Mouse (Mus musculus) intestine, postnatal 0 days (tissue): ENCODE results near the gene Aloxe3. TPM values are rescaled to one million over a fixed set of nuclear protein-coding genes. Genes with fewer than 3 reads are reported as not detected.

Experiments
- ATAC-seq: fragments of 200-750 bp; cut with Nextera tagmentation; 2 replicates; pipeline ENCODE4 v1.8.0; 2017; ENCODE audit warnings: mild to moderate bottlenecking, moderate TSS enrichment, moderate library complexity
- H3K27ac ChIP-seq: fragments of 300-500 bp; sonication (generic); 2 replicates; pipeline ENCODE4 v1.5.1; 2014; ENCODE audit warnings: mild to moderate bottlenecking, low read depth, low read length, moderate library complexity
- H3K27me3 ChIP-seq: fragments of 300-500 bp; sonication (generic); replicated peaks from 2 replicates; pipeline ENCODE4 v1.6.1; 2014; ENCODE audit warnings: low read length, mixed read lengths; ENCODE audit not compliant: control insufficient read depth, insufficient read depth
- H3K36me3 ChIP-seq: fragments of 300-500 bp; sonication (generic); 2 replicates; pipeline ENCODE4 v1.6.1; 2014; ENCODE audit warnings: mild to moderate bottlenecking, moderate library complexity; ENCODE audit not compliant: control insufficient read depth, insufficient read depth
- H3K4me1 ChIP-seq: fragments of 300-500 bp; sonication (generic); replicated peaks from 2 replicates; pipeline ENCODE4 v1.6.1; 2014; ENCODE audit warnings: antibody characterized with exemption, low read length, mixed read lengths; ENCODE audit not compliant: control insufficient read depth, insufficient read depth
- H3K4me2 ChIP-seq: fragments of 300-500 bp; sonication (generic); replicated peaks from 2 replicates; pipeline ENCODE4 v1.6.1; 2014; ENCODE audit warnings: low read depth, mild to moderate bottlenecking, moderate library complexity
- H3K4me3 ChIP-seq: fragments of 300-500 bp; sonication (generic); 2 replicates; pipeline ENCODE4 v1.5.1; 2014; ENCODE audit warnings: low read depth, low read length
- H3K9ac ChIP-seq: fragments of 300-500 bp; sonication (generic); 2 replicates; pipeline ENCODE4 v1.6.1; 2014; ENCODE audit warnings: mild to moderate bottlenecking, low read depth, low read length
- H3K9me3 ChIP-seq: fragments of 300-500 bp; sonication (generic); 2 replicates; pipeline ENCODE4 v1.6.1; 2016; ENCODE audit warnings: mixed run types; ENCODE audit not compliant: control insufficient read depth
- CTCF ChIP-seq: sonication (generic); IDR thresholded peaks from 2 replicates; pipeline ENCODE4 v1.5.1; 2016; ENCODE audit warnings: low read depth, mild to moderate bottlenecking, control low read depth, antibody characterized with exemption, moderate library complexity
- WGBS: fragments of 180-500 bp; shearing (Covaris S2); extraction: QIAGEN DNeasy Blood & Tissue Kit; methylation state at CpG from one replicate; pipeline ENCODE4 v1.1.7; 2014; 5-methylcytosine and 5-hydroxymethylcytosine counted together
- polyA plus RNA-seq: library from polyadenylated mRNA; unstranded; fragments of >200 nt; fragmentation: Nextera tagmentation; extraction: Ambion mirVana; gene quantifications from 2 replicates; pipeline ENCODE4 v1.2.1, GENCODE M21; 2015

Gene Aloxe3
- polyA plus RNA-seq, 1 experiment from 2014 or later: 0.82 TPM

GRCm38 (mm10) chr11:69080855-69081222 is 44.9 kb upstream of the Aloxe3 start:
- no peaks in the 10 kb centered on the region for H3K9me3 ChIP-seq
- no peaks in the 10 kb centered on the region for H3K4me1 ChIP-seq
- TF ChIP-seq CTCF: no peak
- H3K4me2 ChIP-seq: no peak overlapping the region
- 89% methylated on average over 8 of the region's 8 CpGs for WGBS
- no peak overlapping the region for H3K9ac ChIP-seq
- no peak for ATAC-seq
- H3K27me3 ChIP-seq: no peaks in the 10 kb centered on the region
- peak overlapping the region; percentile 78; the same call in 1 of the 2 replicates for H3K27ac ChIP-seq
- no peak overlapping the region for H3K4me3 ChIP-seq
- H3K36me3 ChIP-seq: no peaks in the 10 kb centered on the region

DNA sequence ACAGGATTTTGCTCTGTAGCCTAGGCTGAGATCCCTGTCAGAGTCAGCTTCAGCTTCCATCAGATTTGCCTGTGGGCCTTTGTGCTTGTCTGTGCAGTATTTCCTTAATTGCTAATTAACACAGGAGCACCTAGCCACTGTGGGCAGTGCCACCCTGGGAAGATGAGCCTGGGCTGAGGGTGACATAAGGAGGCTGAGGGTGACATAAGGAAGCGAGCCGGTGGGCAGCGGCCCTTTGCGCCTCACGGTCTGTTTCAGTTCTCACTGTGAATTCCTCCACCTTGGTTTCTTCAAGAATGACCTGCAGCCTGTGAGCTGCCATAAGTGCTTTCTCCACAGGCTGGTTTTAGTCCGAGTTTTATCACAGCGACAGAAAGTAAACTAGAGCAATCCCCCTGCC is 44.1 kb upstream of the Aloxe3 start:
- H3K27me3 ChIP-seq: no peaks in the 10 kb centered on the region
- 70% methylated on average over 7 of the region's 7 CpGs for WGBS
- H3K4me3 ChIP-seq: no peak overlapping the region
- no peak for ATAC-seq
- H3K27ac ChIP-seq: no peak overlapping the region
- TF ChIP-seq CTCF: no peak
- H3K9ac ChIP-seq: no peak overlapping the region
- no peaks in the 10 kb centered on the region for H3K4me1 ChIP-seq
- no peak overlapping the region for H3K4me2 ChIP-seq
- no peaks in the 10 kb centered on the region for H3K36me3 ChIP-seq
- no peaks in the 10 kb centered on the region for H3K9me3 ChIP-seq

DNA sequence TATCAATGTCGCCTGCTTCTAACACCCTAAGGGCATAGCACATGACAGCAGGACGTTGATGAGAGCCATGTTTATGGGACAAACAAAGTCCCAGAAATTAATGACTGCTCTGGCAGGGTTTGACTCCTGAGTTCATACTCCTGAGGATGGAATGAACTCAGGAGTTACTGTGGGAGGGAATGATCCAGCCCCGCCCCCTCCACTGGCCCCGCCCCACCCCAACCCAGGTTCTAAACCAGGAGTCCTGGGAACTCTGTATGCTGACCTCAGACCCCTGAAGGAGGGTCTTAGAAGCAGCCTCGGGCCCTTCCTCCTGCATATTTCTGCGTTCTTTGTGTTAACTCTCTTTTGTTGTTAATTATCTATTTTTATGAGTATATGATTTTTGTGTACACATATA is 40.1 kb upstream of the Aloxe3 start:
- no peak for ATAC-seq
- H3K4me1 ChIP-seq: peaks cover 8% of the 10 kb centered on the region; the same call in 1 of the 2 replicates
- 63% methylated on average over 6 of the region's 6 CpGs for WGBS

DNA sequence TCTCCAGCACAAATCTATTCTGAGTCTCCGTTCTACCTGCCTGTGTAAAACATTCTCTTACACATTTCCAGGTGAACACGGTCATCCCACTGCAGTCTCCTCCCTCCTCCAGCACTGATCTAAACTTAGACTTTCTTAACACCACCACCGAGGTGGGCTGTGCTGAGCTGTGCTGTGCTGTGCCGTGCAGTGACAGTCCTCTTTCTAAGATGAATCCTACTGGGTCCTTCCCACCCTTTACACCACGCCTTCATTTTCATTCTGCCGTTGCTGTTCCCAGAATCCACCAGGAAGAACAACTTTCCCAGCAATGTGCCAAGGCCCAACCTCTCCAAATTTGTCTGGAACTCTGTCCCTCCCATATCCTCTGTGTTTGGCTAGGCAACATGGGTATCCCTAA is 39.3 kb upstream of the Aloxe3 start:
- peaks cover 18% of the 10 kb centered on the region; the same call in 1 of the 2 replicates for H3K36me3 ChIP-seq
- H3K4me2 ChIP-seq: no peak overlapping the region
- H3K27ac ChIP-seq: no peak overlapping the region
- ATAC-seq: no peak
- H3K27me3 ChIP-seq: no peaks in the 10 kb centered on the region
- H3K4me3 ChIP-seq: no peak overlapping the region
- WGBS: 56% methylated on average over 6 of the region's 6 CpGs
- H3K4me1 ChIP-seq: peaks cover 8% of the 10 kb centered on the region; the same call in 1 of the 2 replicates
- H3K9me3 ChIP-seq: no peaks in the 10 kb centered on the region
- TF ChIP-seq CTCF: no peak
- H3K9ac ChIP-seq: no peak overlapping the region

More for the DNA sequence above, 40.1 kb upstream of the Aloxe3 start:
- Histone ChIP-seq H3K9ac (no peak overlapping the region), H3K4me3 (no peak overlapping the region), H3K9me3 (no peaks in the 10 kb centered on the region), H3K27me3 (no peaks in the 10 kb centered on the region), H3K4me2 (no peak overlapping the region), H3K27ac (no peak overlapping the region), H3K36me3 (peaks cover 12% of the 10 kb centered on the region; the same call in 1 of the 2 replicates)
- TF ChIP-seq CTCF: no peak

DNA sequence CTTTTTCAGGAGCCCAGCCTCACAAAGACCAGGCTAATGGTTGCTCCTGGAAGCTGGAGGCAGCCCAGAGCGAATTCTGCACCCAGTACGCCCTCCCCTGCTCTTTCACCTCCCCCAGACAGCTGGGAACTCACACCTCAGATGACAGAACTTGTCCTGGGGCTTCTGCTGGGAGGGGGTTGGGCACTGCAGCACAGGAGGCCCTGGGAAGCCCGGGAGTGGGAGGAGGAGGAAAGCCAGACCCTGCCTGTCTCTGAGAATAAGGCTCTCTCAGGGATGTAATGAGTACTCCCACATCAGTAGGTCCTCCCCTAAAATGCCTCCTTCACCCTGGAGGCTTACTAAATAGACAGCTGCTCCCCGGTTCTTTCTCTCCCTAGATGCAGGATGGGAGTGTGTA is 38.6 kb upstream of the Aloxe3 start:
- Histone ChIP-seq H3K4me2 (no peak overlapping the region), H3K9ac (no peak overlapping the region), H3K27me3 (no peaks in the 10 kb centered on the region), H3K4me3 (no peak overlapping the region), H3K4me1 (peaks cover 8% of the 10 kb centered on the region; the same call in 1 of the 2 replicates), H3K27ac (no peak overlapping the region), H3K9me3 (no peaks in the 10 kb centered on the region), H3K36me3 (peaks cover 19% of the 10 kb centered on the region; the same call in 1 of the 2 replicates)
- 42% methylated on average over 4 of the region's 4 CpGs for WGBS
- TF ChIP-seq CTCF: no peak
- ATAC-seq: no peak

GRCm38 (mm10) chr11:69087597-69087996 is 38.1 kb upstream of the Aloxe3 start:
- ATAC-seq: no peak
- TF ChIP-seq CTCF: no peak
- Histone ChIP-seq H3K27me3 (no peaks in the 10 kb centered on the region), H3K36me3 (peaks cover 19% of the 10 kb centered on the region; the same call in 1 of the 2 replicates), H3K9me3 (no peaks in the 10 kb centered on the region), H3K27ac (no peak overlapping the region), H3K9ac (no peak overlapping the region), H3K4me2 (peak overlapping the region; percentile 82), H3K4me1 (peaks cover 8% of the 10 kb centered on the region; the same call in 1 of the 2 replicates), H3K4me3 (no peak overlapping the region)
- WGBS: 69% methylated on average over 2 of the region's 2 CpGs
